25 mouse cellular contexts compared by ENCODE assay signal in genomic region chr12:79139417-79139816, GRCm38 (mm10). TPM values are rescaled to one million over a fixed set of nuclear protein-coding genes. Genes with fewer than 3 reads are reported as not detected.
DNase-seq lines count a peak whose midpoint lies in the region; ATAC-seq and TF ChIP-seq lines count a peak whose summit lies in the region.
"Had no signal": no experiment of that assay in that cellular context is flagged by ENCODE, and none has a peak within 500 bp of the region (broad histone marks: within the 10 kb centered on the region; RNA-seq: fewer than 3 reads in every experiment).

No protein-coding gene starts in this region.

- no peak for TF ChIP-seq CTCF in small intestine, adult 2 months (IDR thresholded peaks at IDR 0.05; ENCODE audit: extremely low read depth, insufficient read length, insufficient replicate concordance, low read depth, low read length)

- TF ChIP-seq POLR2A in small intestine, adult 2 months (IDR thresholded peaks at IDR 0.05; ENCODE audit: low read depth, low read length), result no peak

- no peak overlapping the region for H3K27ac ChIP-seq in embryonic facial prominence, embryonic 14.5 days (replicated peaks; ENCODE audit: low read depth, low read length)
- H3K27ac ChIP-seq in embryonic facial prominence, embryonic 10.5 days (replicated peaks), result no peak overlapping the region
- no peak overlapping the region for H3K27ac ChIP-seq in heart, embryonic 10.5 days
- peak overlapping the region; percentile 4; the same call in 1 of the 2 replicates for H3K27ac ChIP-seq in small intestine, adult 2 months (ENCODE audit: insufficient read depth, low read depth, low read length)
- H3K27ac ChIP-seq: embryonic facial prominence, embryonic 13.5 days; forebrain, embryonic 13.5 days; forebrain, embryonic 15.5 days had no signal

- no peak overlapping the region for H3K9ac ChIP-seq in embryonic facial prominence, embryonic 14.5 days (ENCODE audit: low read depth, low read length)
- H3K9ac ChIP-seq: embryonic facial prominence, embryonic 13.5 days; forebrain, embryonic 13.5 days; forebrain, embryonic 15.5 days had no signal

- DNase-seq in embryonic facial prominence, embryonic 14.5 days (ENCODE audit: low spot score), result peak; percentile 26
- no peak for DNase-seq in embryonic facial prominence, embryonic 10.5 days (ENCODE audit: low spot score)
- peak; percentile 13 for DNase-seq in heart, embryonic 10.5 days (ENCODE audit: low spot score)
- DNase-seq in heart, postnatal 14 days, result no peak
- peak; percentile 33 for DNase-seq in lung, postnatal 36 days
- DNase-seq in lung, postnatal 25 days (ENCODE audit: low spot score), result no peak
- no peak for DNase-seq in right cerebral cortex, postnatal 25 days
- DNase-seq: adrenal gland, adult 8-10 months; adrenal gland, postnatal 14 days; adrenal gland, postnatal 36 days; B cell, adult 2 months; cerebellum, adult 11-12 months; cerebellum, adult 2 months; cerebellum, adult 9-10 months; cerebellum, postnatal 10 days; cerebellum, postnatal 25 days had no signal

- no peaks in the 10 kb centered on the region for H3K4me1 ChIP-seq in embryonic facial prominence, embryonic 14.5 days (ENCODE audit: control insufficient read depth, insufficient read depth, low read length)
- H3K4me1 ChIP-seq in embryonic facial prominence, embryonic 10.5 days, result peaks cover 11% of the 10 kb centered on the region
- H3K4me1 ChIP-seq in heart, embryonic 10.5 days, result peaks cover 8% of the 10 kb centered on the region
- H3K4me1 ChIP-seq in small intestine, adult 2 months (ENCODE audit: control insufficient read depth, insufficient read depth, insufficient read length, low read length), result peaks cover 20% of the 10 kb centered on the region
- H3K4me1 ChIP-seq: forebrain, embryonic 13.5 days; forebrain, embryonic 15.5 days had no signal

- WGBS in embryonic facial prominence, embryonic 14.5 days, result 38% methylated on average over 1 of the region's 1 CpGs
- WGBS in embryonic facial prominence, embryonic 10.5 days, result 65% methylated on average over 1 of the region's 1 CpGs
- WGBS in heart, embryonic 10.5 days, result 39% methylated on average over 1 of the region's 1 CpGs
- whole genome bisulfite sequencing in small intestine, adult 2 months, result 22% methylated on average over 1 of the region's 1 CpGs

- H3K4me3 ChIP-seq in embryonic facial prominence, embryonic 14.5 days (ENCODE audit: low read depth, low read length), result no peak overlapping the region
- H3K4me3 ChIP-seq in embryonic facial prominence, embryonic 10.5 days, result no peak overlapping the region
- H3K4me3 ChIP-seq in heart, embryonic 10.5 days, result no peak overlapping the region
- no peak overlapping the region for H3K4me3 ChIP-seq in small intestine, adult 2 months (ENCODE audit: low read depth, low read length)
- H3K4me3 ChIP-seq: embryonic facial prominence, embryonic 13.5 days; forebrain, embryonic 13.5 days; forebrain, embryonic 15.5 days had no signal

- no peak overlapping the region for H3K4me2 ChIP-seq in embryonic facial prominence, embryonic 14.5 days (ENCODE audit: low read depth, low read length)
- H3K4me2 ChIP-seq: embryonic facial prominence, embryonic 13.5 days; forebrain, embryonic 13.5 days; forebrain, embryonic 15.5 days had no signal

- no peaks in the 10 kb centered on the region for H3K36me3 ChIP-seq in embryonic facial prominence, embryonic 14.5 days (ENCODE audit: control insufficient read depth, insufficient read depth, low read length)
- H3K36me3 ChIP-seq in embryonic facial prominence, embryonic 10.5 days (replicated peaks), result no peaks in the 10 kb centered on the region
- H3K36me3 ChIP-seq in heart, embryonic 10.5 days, result no peaks in the 10 kb centered on the region
- H3K36me3 ChIP-seq in small intestine, adult 2 months (ENCODE audit: control insufficient read depth, insufficient read depth, low read length), result peaks cover 18% of the 10 kb centered on the region
- H3K36me3 ChIP-seq: embryonic facial prominence, embryonic 13.5 days; forebrain, embryonic 15.5 days; G1E had no signal

- H3K9me3 ChIP-seq in embryonic facial prominence, embryonic 14.5 days (ENCODE audit: control insufficient read depth, low read length), result no peaks in the 10 kb centered on the region
- no peaks in the 10 kb centered on the region for H3K9me3 ChIP-seq in embryonic facial prominence, embryonic 10.5 days
- H3K9me3 ChIP-seq in heart, embryonic 10.5 days, result no peaks in the 10 kb centered on the region
- H3K9me3 ChIP-seq: embryonic facial prominence, embryonic 13.5 days; forebrain, embryonic 13.5 days; forebrain, embryonic 15.5 days; G1E had no signal

- intact Hi-C loops in heart, postnatal 14 days (cut with DNase I), result no loop called here

- H3K27me3 ChIP-seq in embryonic facial prominence, embryonic 14.5 days (replicated peaks; ENCODE audit: control insufficient read depth, insufficient read depth, low read length), result no peaks in the 10 kb centered on the region
- H3K27me3 ChIP-seq in embryonic facial prominence, embryonic 10.5 days (replicated peaks; ENCODE audit: low read depth, poor library complexity, severe bottlenecking), result no peaks in the 10 kb centered on the region
- peaks cover 7% of the 10 kb centered on the region; the same call in 1 of the 2 replicates for H3K27me3 ChIP-seq in heart, embryonic 10.5 days (ENCODE audit: insufficient read depth, poor library complexity, severe bottlenecking)
- no peaks in the 10 kb centered on the region for H3K27me3 ChIP-seq in small intestine, adult 2 months (ENCODE audit: control insufficient read depth, insufficient read depth, low read length)
- H3K27me3 ChIP-seq: CH12.LX; embryonic facial prominence, embryonic 13.5 days; forebrain, embryonic 13.5 days; forebrain, embryonic 15.5 days; Patski had no signal

- no peak for ATAC-seq in embryonic facial prominence, embryonic 14.5 days (ENCODE audit: low read depth)
- ATAC-seq: activated CD4-positive, CD25-positive, alpha-beta regulatory T cell, adult 4 months; CD4-positive, CD25-positive, alpha-beta regulatory T cell, adult 4 months; forebrain, embryonic 13.5 days; forebrain, embryonic 15.5 days; Patski had no signal

RNA-seq across cellular contexts. Expression of gene Arg2, which starts 8.8 kb away (rescaled TPM):
- 2.2 and 2.9 TPM in 2 replicates for polyA plus RNA-seq in embryonic facial prominence, embryonic 14.5 days (2014; fragmentation: Nextera tagmentation; extraction: Ambion mirVana)
- 2.9 and 3.5 TPM in 2 replicates for polyA plus RNA-seq in embryonic facial prominence, embryonic 10.5 days (2016; fragmentation: Nextera tagmentation; extraction: Ambion mirVana)
- 0.24 and 0.49 TPM in 2 replicates for polyA plus RNA-seq in heart, embryonic 10.5 days (2016; fragmentation: Nextera tagmentation; extraction: Ambion mirVana)
- total RNA-seq in heart, postnatal 14 days (2021), result not detected
- polyA plus RNA-seq in small intestine, adult 2 months (2012; rRNA removed), result 148 and 162 TPM in 2 replicates
- total RNA-seq: adrenal gland, postnatal 14 days; CH12.LX had no signal
- polyA plus RNA-seq: G1E had no signal

RNA-seq across cellular contexts. Expression of gene Vti1b, which starts 33.0 kb away (rescaled TPM):
- 86.7 and 91.5 TPM in 2 replicates for polyA plus RNA-seq in embryonic facial prominence, embryonic 14.5 days (2014; fragmentation: Nextera tagmentation; extraction: Ambion mirVana)
- 90.8 and 93.5 TPM in 2 replicates for polyA plus RNA-seq in embryonic facial prominence, embryonic 10.5 days (2016; fragmentation: Nextera tagmentation; extraction: Ambion mirVana)
- polyA plus RNA-seq in heart, embryonic 10.5 days (2016; fragmentation: Nextera tagmentation; extraction: Ambion mirVana), result 107 and 109 TPM in 2 replicates
- total RNA-seq in heart, postnatal 14 days (2021), result 10 to 100 TPM; 58.5 to 59.8 TPM
- 23.4 and 56.8 TPM in 2 replicates for polyA plus RNA-seq in small intestine, adult 2 months (2012; rRNA removed)

RNA-seq across cellular contexts. Expression of gene Pigh, which starts 50.0 kb away (rescaled TPM):
- polyA plus RNA-seq in embryonic facial prominence, embryonic 14.5 days (2014; fragmentation: Nextera tagmentation; extraction: Ambion mirVana), result 20.1 and 24.5 TPM in 2 replicates
- 32.7 and 33.4 TPM in 2 replicates for polyA plus RNA-seq in embryonic facial prominence, embryonic 10.5 days (2016; fragmentation: Nextera tagmentation; extraction: Ambion mirVana)
- polyA plus RNA-seq in heart, embryonic 10.5 days (2016; fragmentation: Nextera tagmentation; extraction: Ambion mirVana), result 21.9 and 25.4 TPM in 2 replicates
- 1 to 10 TPM; 3.5 to 3.8 TPM for total RNA-seq in heart, postnatal 14 days (2021)
- 7.5 and 9.9 TPM in 2 replicates for polyA plus RNA-seq in small intestine, adult 2 months (2012; rRNA removed)

RNA-seq across cellular contexts. Expression of gene Rdh11, which starts 52.7 kb away (rescaled TPM):
- polyA plus RNA-seq in embryonic facial prominence, embryonic 14.5 days (2014; fragmentation: Nextera tagmentation; extraction: Ambion mirVana), result 25.7 and 27.9 TPM in 2 replicates
- polyA plus RNA-seq in embryonic facial prominence, embryonic 10.5 days (2016; fragmentation: Nextera tagmentation; extraction: Ambion mirVana), result 20.7 and 24.1 TPM in 2 replicates
- 19.7 and 20.9 TPM in 2 replicates for polyA plus RNA-seq in heart, embryonic 10.5 days (2016; fragmentation: Nextera tagmentation; extraction: Ambion mirVana)
- 1 to 10 TPM; 4.6 to 4.8 TPM for total RNA-seq in heart, postnatal 14 days (2021)
- 6.3 and 11.6 TPM in 2 replicates for polyA plus RNA-seq in small intestine, adult 2 months (2012; rRNA removed)

Comparison
In these comparisons a context has a peak if more than half of its experiments do, and no peak if none do; other contexts are left out.
1. DNase-seq: peak in embryonic facial prominence, embryonic 14.5 days (single experiment), heart, embryonic 10.5 days (single experiment) and lung, postnatal 36 days (single experiment); none in embryonic facial prominence, embryonic 10.5 days (single experiment), heart, postnatal 14 days (0 of 2), lung, postnatal 25 days (single experiment) and right cerebral cortex, postnatal 25 days (single experiment).
2. RNA of gene Arg2, which starts 8.8 kb away (polyA plus RNA-seq): 148 to 162 TPM in small intestine, adult 2 months; 2.9 to 3.5 TPM in embryonic facial prominence, embryonic 10.5 days, 2.2 to 2.9 TPM in embryonic facial prominence, embryonic 14.5 days and 0.24 to 0.49 TPM in heart, embryonic 10.5 days; every median in the first group is over 10 times any median in the second.